Mouse (Mus musculus): ENCODE data around the gene Naa38. TPM values are rescaled to one million over a fixed set of nuclear protein-coding genes. Genes with fewer than 3 reads are reported as not detected.

Gene Naa38
- polyA plus RNA-seq, 1 experiment = 43.9 TPM

- Histone ChIP-seq H3K4me1 (ENCODE audit: control insufficient read depth, insufficient read depth, low read length) (peaks cover 2% of the 10 kb centered on the region; the same call in 1 of the 2 replicates), H3K27ac (ENCODE audit: control insufficient read depth, insufficient read depth, low read depth, low read length, poor library complexity) (peak overlapping the region; percentile 82), H3K4me3 (replicated peaks; ENCODE audit: control insufficient read depth, low read depth, low read length) (peak overlapping the region; percentile 55)
- TF ChIP-seq CTCF (IDR thresholded peaks at IDR 0.05; ENCODE audit: control insufficient read depth, insufficient read depth, low read length) = no peak
- peak; percentile 38; the same call in 1 of the 2 replicates for TF ChIP-seq POLR2A (IDR thresholded peaks at IDR 0.05; ENCODE audit: borderline replicate concordance, control insufficient read depth, low read depth, low read length)
- under 1% methylated on average over 26 of the region's 26 CpGs for WGBS
Observed at GRCm38 (mm10) chr11:69366157-69366854, 29.0 kb upstream of the Naa38 start.

GRCm38 (mm10) chr11:69366855-69367615, 28.3 kb upstream of the Naa38 start:
- H3K4me1 ChIP-seq (ENCODE audit: control insufficient read depth, insufficient read depth, low read length) = peaks cover 2% of the 10 kb centered on the region; the same call in 1 of the 2 replicates
- under 1% methylated on average over 22 of the region's 22 CpGs for WGBS
- H3K27ac ChIP-seq (ENCODE audit: control insufficient read depth, insufficient read depth, low read depth, low read length, poor library complexity) = peak overlapping the region; percentile 9
- H3K4me3 ChIP-seq (replicated peaks; ENCODE audit: control insufficient read depth, low read depth, low read length) = no peak overlapping the region
- TF ChIP-seq POLR2A (IDR thresholded peaks at IDR 0.05; ENCODE audit: borderline replicate concordance, control insufficient read depth, low read depth, low read length) = no peak
- TF ChIP-seq CTCF (IDR thresholded peaks at IDR 0.05; ENCODE audit: control insufficient read depth, insufficient read depth, low read length) = no peak

GRCm38 (mm10) chr11:69367616-69368355, 27.5 kb upstream of the Naa38 start:
- peaks cover 2% of the 10 kb centered on the region; the same call in 1 of the 2 replicates for H3K4me1 ChIP-seq (ENCODE audit: control insufficient read depth, insufficient read depth, low read length)
- H3K4me3 ChIP-seq (replicated peaks; ENCODE audit: control insufficient read depth, low read depth, low read length) = peak overlapping the region; percentile 58
- WGBS = under 1% methylated on average over 21 of the region's 22 CpGs
- H3K27ac ChIP-seq (ENCODE audit: control insufficient read depth, insufficient read depth, low read depth, low read length, poor library complexity) = peak overlapping the region; percentile 36
- no peak for TF ChIP-seq CTCF (IDR thresholded peaks at IDR 0.05; ENCODE audit: control insufficient read depth, insufficient read depth, low read length)

GRCm38 (mm10) chr11:69368356-69369214, 26.7 kb upstream of the Naa38 start:
- H3K4me1 ChIP-seq (ENCODE audit: control insufficient read depth, insufficient read depth, low read length) = peaks cover 2% of the 10 kb centered on the region; the same call in 1 of the 2 replicates
- H3K27ac ChIP-seq (ENCODE audit: control insufficient read depth, insufficient read depth, low read depth, low read length, poor library complexity) = peak overlapping the region; percentile 78
- peak overlapping the region; percentile 89 for H3K4me3 ChIP-seq (replicated peaks; ENCODE audit: control insufficient read depth, low read depth, low read length)
- no peak for TF ChIP-seq CTCF (IDR thresholded peaks at IDR 0.05; ENCODE audit: control insufficient read depth, insufficient read depth, low read length)
- TF ChIP-seq POLR2A (IDR thresholded peaks at IDR 0.05; ENCODE audit: borderline replicate concordance, control insufficient read depth, low read depth, low read length) = no peak
- under 1% methylated on average over 91 of the region's 106 CpGs for WGBS

DNA sequence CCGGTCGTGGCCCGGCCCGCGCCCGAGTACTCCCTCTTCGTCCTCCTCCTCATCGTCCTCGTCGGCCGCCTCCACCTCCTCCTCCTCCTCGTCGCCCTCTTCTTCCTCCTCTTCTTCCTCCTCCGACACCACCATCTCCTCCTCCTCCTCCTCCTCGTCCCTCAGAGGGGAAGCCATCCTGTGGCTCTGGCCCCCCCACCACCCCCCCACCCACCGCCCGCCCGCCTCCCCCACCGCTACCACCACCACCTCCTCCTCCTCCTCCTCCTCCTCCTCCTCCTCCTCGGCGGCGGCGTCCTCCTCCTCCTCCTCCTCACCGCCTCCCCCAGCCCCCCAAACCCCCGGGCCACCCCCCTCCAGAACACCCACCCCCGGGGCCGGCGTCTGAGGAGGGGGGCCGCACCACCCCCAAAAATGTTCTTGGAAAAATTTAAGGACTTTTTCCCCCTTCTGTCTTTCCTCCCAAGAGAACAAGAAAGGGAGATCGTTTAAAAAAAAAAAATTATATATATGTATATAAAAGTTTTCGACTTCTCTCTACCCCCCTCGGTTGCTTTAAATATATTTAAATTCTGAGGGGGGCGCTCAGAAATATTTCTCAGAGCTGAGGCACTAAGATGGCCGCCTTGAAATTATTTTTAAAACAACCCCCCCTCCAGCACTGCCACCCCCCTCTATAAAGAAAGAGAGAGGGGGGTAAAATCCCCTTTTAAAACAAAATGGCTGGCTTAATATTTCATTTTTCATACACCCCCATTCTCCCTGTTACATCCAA, 25.9 kb upstream of the Naa38 start, which contains the start of gene Chd3:
TSS of gene Chd3 (minus strand) at position 192 of the 775 bp plus-strand sequence.
- TF ChIP-seq CTCF (IDR thresholded peaks at IDR 0.05; ENCODE audit: control insufficient read depth, insufficient read depth, low read length) (no peak), POLR2A (IDR thresholded peaks at IDR 0.05; ENCODE audit: borderline replicate concordance, control insufficient read depth, low read depth, low read length) (no peak)
- Histone ChIP-seq H3K27ac (ENCODE audit: control insufficient read depth, insufficient read depth, low read depth, low read length, poor library complexity) (peak within 1 kb of the TSS; percentile 78), H3K4me3 (replicated peaks; ENCODE audit: control insufficient read depth, low read depth, low read length) (peak within 1 kb of the TSS; percentile 89), H3K4me1 (ENCODE audit: control insufficient read depth, insufficient read depth, low read length) (peaks cover 3% of the 10 kb centered on the region; the same call in 1 of the 2 replicates)
- under 1% methylated on average over 22 of the region's 34 CpGs for WGBS

GRCm38 (mm10) chr11:69369990-69370816, 25.1 kb upstream of the Naa38 start:
- TF ChIP-seq POLR2A (IDR thresholded peaks at IDR 0.05; ENCODE audit: borderline replicate concordance, control insufficient read depth, low read depth, low read length) = no peak
- TF ChIP-seq CTCF (IDR thresholded peaks at IDR 0.05; ENCODE audit: control insufficient read depth, insufficient read depth, low read length) = no peak
- H3K4me1 ChIP-seq (ENCODE audit: control insufficient read depth, insufficient read depth, low read length) = peaks cover 3% of the 10 kb centered on the region; the same call in 1 of the 2 replicates
- H3K27ac ChIP-seq (ENCODE audit: control insufficient read depth, insufficient read depth, low read depth, low read length, poor library complexity) = no peak overlapping the region
- WGBS = 44% methylated on average over 2 of the region's 2 CpGs
- H3K4me3 ChIP-seq (replicated peaks; ENCODE audit: control insufficient read depth, low read depth, low read length) = no peak overlapping the region
